Mouse (Mus musculus) midbrain, embryonic 10.5 days (tissue): Measurements from ENCODE around the gene Maob. TPM values are rescaled to one million over a fixed set of nuclear protein-coding genes. Genes with fewer than 3 reads are reported as not detected.

ENCODE experiments used
- DNase-seq: peaks from one replicate; pipeline ENCODE4 v3.0.0-alpha.2; 2017; ENCODE audit warnings: low spot score
- H3K27ac ChIP-seq: fragments of 300-500 bp; sonication (generic); replicated peaks from 2 replicates; pipeline ENCODE4 v1.5.1; 2016; ENCODE audit warnings: mild to moderate bottlenecking
- H3K27me3 ChIP-seq: fragments of 300-500 bp; sonication (generic); 2 replicates; pipeline ENCODE4 v1.6.1; 2016; ENCODE audit warnings: low read depth, mild to moderate bottlenecking; ENCODE audit not compliant: poor library complexity, severe bottlenecking
- H3K36me3 ChIP-seq: fragments of 300-500 bp; sonication (generic); 2 replicates; pipeline ENCODE4 v1.6.1; 2016; ENCODE audit warnings: mild to moderate bottlenecking, moderate library complexity
- H3K4me1 ChIP-seq: fragments of 300-500 bp; sonication (generic); 2 replicates; pipeline ENCODE4 v1.6.1; 2016
- H3K4me3 ChIP-seq: fragments of 300-500 bp; sonication (generic); 2 replicates; pipeline ENCODE4 v1.5.1; 2016; ENCODE audit warnings: mild to moderate bottlenecking, moderate library complexity
- H3K9me3 ChIP-seq: fragments of 300-500 bp; sonication (generic); replicated peaks from 2 replicates; pipeline ENCODE4 v1.6.1; 2016; ENCODE audit warnings: mild to moderate bottlenecking
- WGBS: fragments of 180-500 bp; shearing (Covaris S2); methylation state at CpG from one replicate; pipeline ENCODE4 v1.1.7; 2016; 5-methylcytosine and 5-hydroxymethylcytosine counted together
- polyA plus RNA-seq: library from polyadenylated mRNA; unstranded; fragments of >200 nt; fragmentation: Nextera tagmentation; extraction: Ambion mirVana; gene quantifications from 2 replicates; pipeline ENCODE4 v1.2.1, GENCODE M21; 2016

The Maob gene
- 5.1 and 5.9 TPM in 2 replicates for polyA plus RNA-seq

DNA sequence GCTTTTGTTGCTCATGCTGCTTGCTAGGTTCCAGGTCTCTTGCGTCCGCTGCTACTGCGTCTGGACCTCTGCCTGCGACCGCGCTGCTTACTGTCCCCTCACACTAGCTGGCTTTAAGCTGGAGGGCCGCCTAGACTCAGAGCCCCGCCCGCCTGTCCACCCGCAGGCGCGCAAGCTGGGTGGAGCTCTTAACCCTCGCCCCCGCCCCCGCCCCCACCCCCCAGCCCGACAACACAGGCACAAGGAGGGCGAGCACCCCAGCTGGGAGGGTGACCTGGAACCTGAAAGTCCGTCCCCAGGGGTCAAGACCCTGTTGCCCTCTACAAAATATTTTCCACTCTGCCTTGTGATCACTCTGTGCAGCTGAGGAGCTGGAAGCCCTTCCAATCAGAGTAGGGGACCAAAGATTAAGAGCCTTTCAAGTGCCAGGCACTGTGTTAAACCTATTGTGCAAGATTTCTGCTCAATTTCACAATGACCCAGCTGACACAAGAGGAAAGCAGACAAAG is at the start of gene Maob:
Gene Maob (minus strand): TSS at position 106 of the 509 bp plus-strand sequence.
- Histone ChIP-seq H3K36me3 (no peaks in the 10 kb centered on the region), H3K4me3 (peak within 1 kb of the TSS; percentile 43), H3K27ac (peak within 1 kb of the TSS; percentile 46; the same call in 1 of the 2 replicates), H3K4me1 (peaks cover 10% of the 10 kb centered on the region; the same call in 1 of the 2 replicates), H3K9me3 (no peaks in the 10 kb centered on the region), H3K27me3 (peaks cover 10% of the 10 kb centered on the region; the same call in 1 of the 2 replicates)
- DNase-seq = peak; percentile 48
- 16% methylated on average over 18 of the region's 18 CpGs for WGBS

GRCm38 (mm10) chrX:16860244-16860643 is 43.1 kb upstream of the Maob start:
- Histone ChIP-seq H3K9me3 (no peaks in the 10 kb centered on the region), H3K27ac (no peak overlapping the region), H3K4me3 (no peak overlapping the region), H3K27me3 (no peaks in the 10 kb centered on the region), H3K4me1 (no peaks in the 10 kb centered on the region), H3K36me3 (no peaks in the 10 kb centered on the region)
- no peak for DNase-seq

DNA sequence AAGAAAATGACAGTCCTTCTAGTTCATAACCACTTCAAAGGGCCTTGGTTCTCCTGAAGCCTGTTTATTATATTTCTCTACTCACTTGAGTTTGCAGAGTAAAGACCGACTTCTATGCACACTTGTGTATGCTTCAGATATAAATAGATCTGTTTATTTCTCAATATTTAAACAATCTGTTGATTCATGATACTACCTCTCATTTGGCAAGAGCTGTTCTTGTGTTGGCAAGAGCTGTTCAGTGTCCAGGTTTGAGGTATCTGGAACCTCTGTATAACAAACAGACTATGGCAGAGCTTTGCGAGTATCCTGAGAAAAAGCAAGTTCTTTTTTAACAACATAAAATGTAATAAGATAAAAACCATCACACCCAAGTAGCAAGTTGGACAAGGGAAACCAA is 28.9 kb upstream of the Maob start:
- Histone ChIP-seq H3K36me3 (no peaks in the 10 kb centered on the region), H3K27ac (no peak overlapping the region), H3K9me3 (no peaks in the 10 kb centered on the region), H3K4me3 (no peak overlapping the region), H3K27me3 (no peaks in the 10 kb centered on the region), H3K4me1 (no peaks in the 10 kb centered on the region)
- no peak for DNase-seq
- 87% methylated on average over 2 of the region's 2 CpGs for WGBS

DNA sequence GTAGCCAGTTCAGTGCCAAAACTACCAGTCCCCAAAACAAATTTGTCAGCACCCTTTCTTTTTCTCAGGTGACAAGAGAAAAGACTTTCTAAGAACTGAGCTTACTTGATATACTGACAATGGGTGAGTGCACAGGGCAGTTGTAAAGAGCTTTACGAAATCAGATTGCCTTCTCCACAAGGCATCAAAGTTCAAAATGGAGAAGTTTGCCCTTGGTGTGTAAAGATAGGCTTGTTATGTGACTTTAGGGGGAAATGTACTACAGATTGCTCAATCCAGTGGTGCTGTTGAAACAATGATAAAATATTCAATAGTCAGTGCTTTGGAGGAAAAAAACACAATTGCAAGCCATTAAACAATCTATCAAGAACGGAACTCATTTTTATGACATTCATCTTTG is 24.3 kb upstream of the Maob start:
- Histone ChIP-seq H3K4me3 (no peak overlapping the region), H3K27me3 (no peaks in the 10 kb centered on the region), H3K36me3 (no peaks in the 10 kb centered on the region), H3K9me3 (no peaks in the 10 kb centered on the region), H3K27ac (no peak overlapping the region), H3K4me1 (no peaks in the 10 kb centered on the region)
- WGBS = 85% methylated on average over 2 of the region's 2 CpGs
- DNase-seq = no peak

GRCm38 (mm10) chrX:16837293-16837692 is 20.1 kb upstream of the Maob start:
- Histone ChIP-seq H3K27ac (no peak overlapping the region), H3K36me3 (no peaks in the 10 kb centered on the region), H3K9me3 (no peaks in the 10 kb centered on the region), H3K4me3 (no peak overlapping the region), H3K27me3 (no peaks in the 10 kb centered on the region), H3K4me1 (no peaks in the 10 kb centered on the region)
- 88% methylated on average over 1 of the region's 1 CpGs for WGBS
- DNase-seq = no peak

- H3K4me1 ChIP-seq = no peaks in the 10 kb centered on the region
- no peaks in the 10 kb centered on the region for H3K36me3 ChIP-seq
- DNase-seq = no peak
- no peak overlapping the region for H3K4me3 ChIP-seq
- no peaks in the 10 kb centered on the region for H3K9me3 ChIP-seq
- H3K27me3 ChIP-seq = no peaks in the 10 kb centered on the region
- H3K27ac ChIP-seq = no peak overlapping the region
Measured at GRCm38 (mm10) chrX:16836488-16837082, 19.4 kb upstream of the Maob start.

- H3K27ac ChIP-seq = no peak overlapping the region
- WGBS = 97% methylated on average over 1 of the region's 1 CpGs
- H3K4me3 ChIP-seq = no peak overlapping the region
Measured at GRCm38 (mm10) chrX:16826028-16826427, 8.9 kb upstream of the Maob start.

DNA sequence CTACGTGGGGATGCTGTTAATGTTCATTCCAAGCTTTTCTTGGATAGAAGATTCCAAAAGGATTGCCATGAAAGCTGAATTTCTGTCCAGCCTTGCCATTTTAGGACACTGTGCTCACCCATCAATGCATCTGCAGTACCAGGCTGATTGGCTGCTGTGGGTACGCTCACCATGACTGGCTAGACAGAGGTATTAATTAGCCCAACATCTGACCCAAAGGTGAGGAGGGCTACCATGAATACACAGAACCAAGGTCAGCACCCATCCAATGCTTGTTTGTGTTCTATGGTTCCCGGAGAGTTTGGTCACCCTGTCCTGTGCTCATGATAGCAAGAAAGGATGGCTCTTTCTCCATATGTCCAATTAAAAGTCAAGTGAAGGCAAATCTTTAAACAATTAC is 1.2 kb downstream of the Maob start:
- Histone ChIP-seq H3K4me1 (peaks cover 10% of the 10 kb centered on the region; the same call in 1 of the 2 replicates), H3K4me3 (no peak overlapping the region), H3K27me3 (peaks cover 10% of the 10 kb centered on the region; the same call in 1 of the 2 replicates), H3K27ac (no peak overlapping the region), H3K36me3 (no peaks in the 10 kb centered on the region), H3K9me3 (no peaks in the 10 kb centered on the region)
- WGBS = 93% methylated on average over 3 of the region's 3 CpGs
- DNase-seq = no peak

More at GRCm38 (mm10) chrX:16826028-16826427, 8.9 kb upstream of the Maob start:
- Histone ChIP-seq H3K27me3 (no peaks in the 10 kb centered on the region), H3K36me3 (no peaks in the 10 kb centered on the region), H3K4me1 (no peaks in the 10 kb centered on the region), H3K9me3 (no peaks in the 10 kb centered on the region)
- no peak for DNase-seq

- Histone ChIP-seq H3K27me3 (peaks cover 10% of the 10 kb centered on the region; the same call in 1 of the 2 replicates), H3K9me3 (no peaks in the 10 kb centered on the region), H3K27ac (no peak overlapping the region), H3K4me3 (no peak overlapping the region), H3K36me3 (no peaks in the 10 kb centered on the region), H3K4me1 (peaks cover 7% of the 10 kb centered on the region; the same call in 1 of the 2 replicates)
- 75% methylated on average over 3 of the region's 3 CpGs for WGBS
- no peak for DNase-seq
Measured at GRCm38 (mm10) chrX:16812080-16812479, 5.1 kb downstream of the Maob start.

DNA sequence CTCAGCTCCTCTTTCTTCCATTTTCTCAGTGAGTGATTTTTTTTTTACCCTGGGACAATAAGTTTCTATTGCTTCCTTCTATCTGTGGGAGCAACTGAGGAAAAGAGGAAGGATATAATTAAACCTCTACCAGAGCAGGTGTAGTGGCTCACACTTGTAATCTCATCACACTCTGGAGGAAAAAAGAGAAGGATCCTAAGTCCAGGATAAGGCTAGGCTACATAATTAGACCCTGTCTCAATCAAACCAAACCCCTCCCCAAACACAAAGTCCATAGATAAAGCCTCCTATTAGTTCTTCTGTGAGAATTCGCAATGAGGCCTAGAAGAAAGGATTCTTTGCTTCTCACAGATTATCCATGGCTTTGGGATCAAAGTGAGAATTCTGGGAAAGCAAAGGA is 49.7 kb downstream of the Maob start:
- no peaks in the 10 kb centered on the region for H3K4me1 ChIP-seq
- WGBS = 66% methylated on average over 1 of the region's 1 CpGs

DNA sequence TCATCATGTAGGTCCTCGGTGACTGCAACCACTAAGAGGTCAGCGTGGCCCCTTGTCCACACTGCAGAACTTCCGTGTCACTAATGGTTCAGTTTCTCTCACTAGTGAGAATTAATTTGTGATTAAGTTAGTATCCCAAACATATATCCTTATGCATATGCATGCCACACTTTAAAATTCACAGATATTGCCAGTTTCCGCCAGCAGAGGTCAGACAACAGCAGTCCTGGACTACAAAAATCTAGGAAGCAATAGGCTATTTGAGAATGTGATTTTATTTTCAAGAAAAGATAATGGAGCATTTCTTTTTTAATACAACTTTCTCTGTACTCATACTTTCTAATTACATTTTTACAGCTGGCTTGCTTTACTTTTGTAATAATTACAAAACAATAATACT is 51.0 kb downstream of the Maob start:
- WGBS = 59% methylated on average over 4 of the region's 4 CpGs
- no peak for DNase-seq
- Histone ChIP-seq H3K9me3 (no peaks in the 10 kb centered on the region), H3K4me1 (no peaks in the 10 kb centered on the region), H3K4me3 (no peak overlapping the region), H3K27me3 (no peaks in the 10 kb centered on the region), H3K27ac (no peak overlapping the region), H3K36me3 (no peaks in the 10 kb centered on the region)

More for the DNA sequence above, 49.7 kb downstream of the Maob start:
- Histone ChIP-seq H3K27ac (no peak overlapping the region), H3K36me3 (no peaks in the 10 kb centered on the region), H3K9me3 (no peaks in the 10 kb centered on the region), H3K27me3 (no peaks in the 10 kb centered on the region), H3K4me3 (no peak overlapping the region)
- no peak for DNase-seq

DNA sequence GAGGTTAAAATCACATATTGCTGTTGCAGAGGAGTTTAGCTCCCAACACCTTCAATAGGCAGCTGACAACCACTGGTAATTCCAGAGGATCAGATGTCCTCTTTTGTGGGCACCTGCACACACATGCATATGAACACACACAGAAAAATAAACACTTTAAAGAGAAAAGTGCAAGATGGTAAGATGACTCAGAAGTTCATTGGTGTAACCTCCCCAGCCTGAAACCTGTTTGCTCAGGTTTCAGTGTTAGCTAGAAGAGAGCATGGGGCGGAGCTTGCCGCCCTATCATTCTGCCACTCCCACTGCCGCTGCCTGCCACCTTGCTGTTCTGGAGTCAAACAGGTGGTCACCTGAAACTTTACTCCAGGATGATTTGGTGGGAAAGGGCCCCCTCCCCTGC is 55.7 kb downstream of the Maob start:
- Histone ChIP-seq H3K4me3 (no peak overlapping the region), H3K27ac (no peak overlapping the region), H3K9me3 (no peaks in the 10 kb centered on the region), H3K4me1 (no peaks in the 10 kb centered on the region), H3K36me3 (no peaks in the 10 kb centered on the region), H3K27me3 (no peaks in the 10 kb centered on the region)
- no peak for DNase-seq
- WGBS = 52% methylated on average over 3 of the region's 3 CpGs

GRCm38 (mm10) chrX:16754761-16755160 is 62.4 kb downstream of the Maob start:
- DNase-seq = no peak
- no peaks in the 10 kb centered on the region for H3K4me1 ChIP-seq
- no peak overlapping the region for H3K4me3 ChIP-seq
- no peak overlapping the region for H3K27ac ChIP-seq
- no peaks in the 10 kb centered on the region for H3K27me3 ChIP-seq
- no peaks in the 10 kb centered on the region for H3K36me3 ChIP-seq
- no peaks in the 10 kb centered on the region for H3K9me3 ChIP-seq
